Mouse (Mus musculus) liver, embryonic 14.5 days (tissue): ENCODE results near the gene Vezt. TPM values are rescaled to one million over a fixed set of nuclear protein-coding genes. Genes with fewer than 3 reads are reported as not detected.

ENCODE experiments used
- ATAC-seq: fragments of 200-750 bp; cut with Nextera tagmentation; 2 replicates; pipeline ENCODE4 v1.8.0; 2017; ENCODE audit warnings: moderate number of reproducible peaks, mild to moderate bottlenecking, moderate library complexity; ENCODE audit not compliant: insufficient read depth
- DNase-seq, 3 experiments: peaks; one replicate each; pipeline ENCODE4 v3.0.0-alpha.2; 2012 to 2013; ENCODE audit warnings: low read depth in 3 of 3, low spot score in 3 of 3
- H3K27ac ChIP-seq: fragments of 300-500 bp; sonication (generic); 2 replicates; pipeline ENCODE4 v1.5.1; 2014; ENCODE audit warnings: moderate library complexity, mild to moderate bottlenecking, control low read depth, inconsistent platforms
- H3K27me3 ChIP-seq: fragments of 300-500 bp; sonication (generic); 2 replicates; pipeline ENCODE4 v1.6.1; 2014; ENCODE audit warnings: mild to moderate bottlenecking, low read length, moderate library complexity; ENCODE audit not compliant: control insufficient read depth, insufficient read depth
- H3K36me3 ChIP-seq: fragments of 300-500 bp; sonication (generic); replicated peaks from 2 replicates; pipeline ENCODE4 v1.6.1; 2014; ENCODE audit warnings: low read depth; ENCODE audit not compliant: control insufficient read depth, insufficient read depth
- H3K4me1 ChIP-seq, 2 experiments: fragments of 200-500 bp in 1 of 2; fragments of 300-500 bp in 1 of 2; sonication (generic) in 1 of 2; replicated peaks; 2 replicates each; pipeline ENCODE4 v1.6.1; 2012 to 2014; ENCODE audit warnings: antibody characterized with exemption in 1 of 2, inconsistent platforms in 1 of 2, low read length in 1 of 2; ENCODE audit not compliant: control insufficient read depth in 2 of 2, insufficient read depth in 2 of 2
- H3K4me2 ChIP-seq: fragments of 300-500 bp; sonication (generic); 2 replicates; pipeline ENCODE4 v1.6.1; 2014; ENCODE audit warnings: low read depth, mild to moderate bottlenecking, control low read depth, moderate library complexity
- H3K4me3 ChIP-seq, 2 experiments: fragments of 200-500 bp in 1 of 2; fragments of 300-500 bp in 1 of 2; sonication (generic) in 1 of 2; 2 replicates each; pipeline ENCODE4 v1.5.1; 2012 to 2014; ENCODE audit warnings: low read depth in 2 of 2, low read length in 2 of 2, mild to moderate bottlenecking in 2 of 2, control low read depth in 1 of 2, inconsistent platforms in 1 of 2, moderate library complexity in 1 of 2; ENCODE audit not compliant: insufficient read depth in 1 of 2
- H3K9ac ChIP-seq: fragments of 300-500 bp; sonication (generic); replicated peaks from 2 replicates; pipeline ENCODE4 v1.6.1; 2014; ENCODE audit warnings: mild to moderate bottlenecking, control low read depth, moderate library complexity
- H3K9me3 ChIP-seq: fragments of 300-500 bp; sonication (generic); 2 replicates; pipeline ENCODE4 v1.6.1; 2016; ENCODE audit warnings: low read length, mixed read lengths; ENCODE audit not compliant: control insufficient read depth
- CTCF ChIP-seq: IDR thresholded peaks from 2 replicates; pipeline ENCODE4 v1.5.1; 2016; ENCODE audit warnings: antibody characterized with exemption, low read depth, control low read depth
- EP300 ChIP-seq: IDR thresholded peaks from 2 replicates; pipeline ENCODE4 v1.6.1; 2016; ENCODE audit warnings: antibody characterized with exemption, low read depth
- WGBS: fragments of 180-500 bp; shearing (Covaris S2); extraction: QIAGEN DNeasy Blood & Tissue Kit; methylation state at CpG from one replicate; pipeline ENCODE4 v1.1.7; 2014; ENCODE audit not compliant: insufficient replicate concordance; 5-methylcytosine and 5-hydroxymethylcytosine counted together
- polyA plus RNA-seq, 2 experiments: library from polyadenylated mRNA; depleted of rRNA in 1 of 2; stranded (reverse) in 1 of 2; unstranded in 1 of 2; fragments of >200 nt; fragmentation: Nextera tagmentation in 1 of 2; extraction: Ambion mirVana in 1 of 2; gene quantifications; 2 replicates each; pipeline versions ENCODE4 v1.2.1 to v1.2.3; 2012 to 2014

Gene Vezt
- polyA plus RNA-seq (2012; rRNA removed) (4.9 and 6.6 TPM in 2 replicates), polyA plus RNA-seq (2014; fragmentation: Nextera tagmentation; extraction: Ambion mirVana) (12.7 and 14.6 TPM in 2 replicates)

DNA sequence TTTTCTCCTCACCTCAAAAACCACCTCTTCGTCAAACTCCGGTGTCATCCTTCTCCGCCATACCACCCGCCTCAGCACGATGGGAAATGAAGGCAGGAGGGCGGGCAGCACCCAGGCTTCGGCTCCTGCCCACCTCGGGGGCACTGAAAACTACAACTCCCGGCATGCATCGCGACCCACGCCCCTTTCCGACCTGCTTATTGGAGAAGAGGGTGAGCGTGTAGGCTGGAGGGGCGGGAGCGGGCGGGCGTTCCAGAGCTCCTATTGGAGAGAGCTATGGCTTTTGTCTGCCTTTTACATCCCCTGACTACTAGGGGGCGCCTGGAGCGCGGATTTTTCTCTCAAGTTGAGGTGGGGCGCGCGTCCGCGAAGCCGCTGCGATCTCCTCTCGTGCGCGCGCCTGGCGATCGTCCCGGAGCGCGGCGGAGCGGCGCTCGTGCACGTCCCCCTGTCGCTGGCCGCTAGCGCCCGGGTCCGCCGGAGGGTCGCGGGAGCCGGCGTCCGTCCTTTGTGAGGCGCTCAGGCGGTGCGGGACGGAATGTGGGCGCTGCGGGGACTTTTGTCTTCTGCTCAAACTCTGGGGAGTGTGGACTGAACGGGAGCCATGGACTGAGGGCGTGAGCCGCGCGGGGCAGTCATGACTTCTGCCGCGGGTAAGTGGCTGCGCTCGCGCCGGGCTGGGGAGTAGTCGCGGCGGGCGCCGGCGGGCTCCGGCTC, at the start of gene Vezt, which contains the start of gene Fgd6:
Gene Vezt (minus strand): TSS at position 160 of the 717 bp plus-strand sequence.
Gene Fgd6 (plus strand): TSS at position 344 of the 717 bp plus-strand sequence.
- Histone ChIP-seq H3K4me3 (peak within 1 kb of the TSS; percentile 66 to 92), H3K36me3 (no peaks in the 10 kb centered on the region), H3K9ac (peak within 1 kb of the TSS; percentile 85), H3K4me2 (peak within 1 kb of the TSS; percentile 82), H3K4me1 (peaks cover 8 to 14% of the 10 kb centered on the region in 2 experiments), H3K27ac (peak within 1 kb of the TSS; percentile 55), H3K27me3 (no peaks in the 10 kb centered on the region), H3K9me3 (no peaks in the 10 kb centered on the region)
- ATAC-seq (peak; percentile 96), DNase-seq (peak; percentile 99 to 100 (median 100))
- TF ChIP-seq CTCF (peak; percentile 86), EP300 (peak; percentile 21; the same call in 1 of the 2 replicates)
- under 1% methylated on average over 77 of the region's 77 CpGs for WGBS

- ATAC-seq: no peak
- H3K9ac ChIP-seq: no peak overlapping the region
- 43% methylated on average over 7 of the region's 7 CpGs for WGBS
Measured at GRCm38 (mm10) chr10:94082040-94082734, 46.6 kb upstream of the Vezt start.

GRCm38 (mm10) chr10:94080740-94081139, 45.1 kb upstream of the Vezt start:
- Histone ChIP-seq H3K36me3 (no peaks in the 10 kb centered on the region), H3K4me1 (peaks cover 0 to 2% of the 10 kb centered on the region in 2 experiments; a peak in 2 of 4 replicates), H3K9ac (no peak overlapping the region), H3K4me2 (no peak overlapping the region), H3K27ac (no peak overlapping the region), H3K9me3 (no peaks in the 10 kb centered on the region), H3K4me3 (no peak overlapping the region), H3K27me3 (no peaks in the 10 kb centered on the region)
- DNase-seq (no peak), ATAC-seq (no peak)
- TF ChIP-seq EP300: no peak
- no peak for TF ChIP-seq CTCF
- WGBS: 68% methylated on average over 3 of the region's 3 CpGs

More at GRCm38 (mm10) chr10:94082040-94082734, 46.6 kb upstream of the Vezt start:
- Histone ChIP-seq H3K4me1 (peaks cover 0 to 3% of the 10 kb centered on the region in 2 experiments; a peak in 3 of 4 replicates), H3K36me3 (no peaks in the 10 kb centered on the region), H3K4me2 (no peak overlapping the region), H3K9me3 (no peaks in the 10 kb centered on the region), H3K4me3 (no peak overlapping the region), H3K27me3 (no peaks in the 10 kb centered on the region), H3K27ac (no peak overlapping the region)
- TF ChIP-seq CTCF (no peak), EP300 (no peak)
- no peak for DNase-seq

DNA sequence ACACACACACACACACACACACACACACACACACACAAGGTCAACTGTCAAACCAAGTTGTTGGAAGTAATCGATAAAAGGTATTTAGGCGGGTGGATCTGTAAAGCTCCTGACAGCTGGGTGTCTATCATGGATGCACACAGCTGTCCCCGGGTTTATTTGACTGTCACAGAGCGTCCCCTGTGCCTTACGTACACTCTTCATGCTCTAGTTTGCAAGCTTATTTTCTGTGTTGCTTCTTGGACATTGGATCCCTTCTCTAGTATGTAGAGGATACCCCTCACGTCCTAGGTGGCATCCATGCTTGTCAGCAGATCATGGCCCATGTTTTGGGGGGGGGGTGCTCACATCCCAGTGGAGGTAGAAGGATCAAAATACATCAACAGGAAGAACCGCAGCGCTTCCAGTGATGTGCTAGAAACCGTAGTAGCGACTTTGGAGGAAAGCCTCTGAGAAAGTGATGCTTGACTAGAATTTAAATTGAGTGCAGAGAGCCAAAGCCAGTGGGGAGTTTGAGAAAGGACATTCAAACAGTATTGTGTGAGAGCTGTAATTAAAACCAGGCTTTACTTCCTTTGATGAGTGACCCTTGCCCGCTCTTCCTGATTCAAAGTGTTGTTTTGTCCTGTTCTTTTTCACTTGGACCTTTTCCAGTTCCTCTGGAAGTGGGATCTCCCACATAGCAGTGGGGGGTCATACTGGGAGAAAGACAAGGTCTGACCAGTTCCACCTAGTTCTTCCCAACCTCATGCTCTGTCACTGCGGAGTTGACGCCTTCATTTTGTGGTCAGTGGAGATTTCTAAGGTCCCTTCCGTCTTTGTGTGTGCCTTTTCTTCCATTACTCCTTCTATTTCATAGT, 41.6 kb upstream of the Vezt start:
- no peak overlapping the region for H3K4me2 ChIP-seq
- H3K4me3 ChIP-seq: no peak overlapping the region
- TF ChIP-seq EP300 (no peak), CTCF (no peak)
- no peak overlapping the region for H3K9ac ChIP-seq
- no peak overlapping the region for H3K27ac ChIP-seq
- peaks cover 11 to 17% of the 10 kb centered on the region in 2 experiments for H3K4me1 ChIP-seq
- 79% methylated on average over 14 of the region's 14 CpGs for WGBS
- H3K9me3 ChIP-seq: no peaks in the 10 kb centered on the region
- ATAC-seq: no peak
- H3K36me3 ChIP-seq: no peaks in the 10 kb centered on the region; the same call in 1 of the 2 replicates
- no peak for DNase-seq
- no peaks in the 10 kb centered on the region for H3K27me3 ChIP-seq
